Mouse (Mus musculus) embryonic facial prominence, embryonic 12.5 days (tissue): ENCODE measurements at regions not wholly inside any gene's neighbourhood (a gene's known extent, or its start where the extent isn't known, plus 50 kb on each side); places are given as distances from the start of the nearest gene placed in this dataset.

ENCODE experiments used
- ATAC-seq: fragments of 200-750 bp; cut with Nextera tagmentation; 2 replicates; pipeline ENCODE4 v1.8.0; 2017; ENCODE audit not compliant: insufficient number of reproducible peaks, insufficient read depth, low FRiP score, low TSS enrichment
- H3K27ac ChIP-seq: fragments of 300-500 bp; sonication (generic); 2 replicates; pipeline ENCODE4 v1.5.1; 2016; ENCODE audit warnings: mild to moderate bottlenecking
- H3K27me3 ChIP-seq: fragments of 300-500 bp; sonication (generic); 2 replicates; pipeline ENCODE4 v1.6.1; 2016; ENCODE audit warnings: mild to moderate bottlenecking, moderate library complexity
- H3K36me3 ChIP-seq: fragments of 300-500 bp; sonication (generic); 2 replicates; pipeline ENCODE4 v1.6.1; 2016; ENCODE audit warnings: mild to moderate bottlenecking
- H3K4me1 ChIP-seq: fragments of 300-500 bp; sonication (generic); 2 replicates; pipeline ENCODE4 v1.6.1; 2016
- H3K4me2 ChIP-seq: fragments of 300-500 bp; sonication (generic); replicated peaks from 2 replicates; pipeline ENCODE4 v1.6.1; 2016; ENCODE audit warnings: mild to moderate bottlenecking, moderate library complexity
- H3K4me3 ChIP-seq: fragments of 300-500 bp; sonication (generic); 2 replicates; pipeline ENCODE4 v1.5.1; 2016; ENCODE audit warnings: mild to moderate bottlenecking
- H3K9ac ChIP-seq: fragments of 300-500 bp; sonication (generic); 2 replicates; pipeline ENCODE4 v1.6.1; 2016; ENCODE audit warnings: mild to moderate bottlenecking, moderate library complexity
- H3K9me3 ChIP-seq: fragments of 300-500 bp; sonication (generic); 2 replicates; pipeline ENCODE4 v1.6.1; 2016; ENCODE audit warnings: mild to moderate bottlenecking, moderate library complexity
- WGBS: fragments of 180-500 bp; shearing (Covaris S2); methylation state at CpG from one replicate; pipeline ENCODE4 v1.1.7; 2016; 5-methylcytosine and 5-hydroxymethylcytosine counted together

DNA sequence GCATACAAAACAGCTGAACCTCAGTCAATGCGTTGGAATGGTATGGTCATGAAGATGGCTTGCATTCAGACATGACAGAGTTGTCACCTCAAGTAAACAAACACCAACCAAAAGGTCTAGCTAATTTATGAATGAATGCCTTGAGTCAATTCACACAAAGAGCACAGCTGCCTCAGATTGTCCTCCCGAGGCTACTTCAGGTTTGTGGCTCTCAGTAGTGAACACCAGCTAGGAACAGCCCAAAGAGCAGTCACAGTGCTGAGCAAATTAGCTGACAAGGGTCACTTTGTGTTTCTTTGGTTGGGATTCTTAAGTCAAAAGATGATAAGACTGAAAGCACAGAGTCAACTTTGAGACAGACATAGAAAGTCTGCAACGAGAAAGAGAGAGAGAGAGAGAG lies 68.7 kb upstream of the Peli2 start:
- ATAC-seq = no peak
- Histone ChIP-seq H3K4me1 (peaks cover 8% of the 10 kb centered on the region; the same call in 1 of the 2 replicates), H3K27ac (no peak overlapping the region), H3K9ac (no peak overlapping the region), H3K36me3 (no peaks in the 10 kb centered on the region), H3K4me3 (no peak overlapping the region), H3K9me3 (no peaks in the 10 kb centered on the region), H3K4me2 (no peak overlapping the region), H3K27me3 (no peaks in the 10 kb centered on the region)
- 36% methylated on average over 3 of the region's 3 CpGs for WGBS

GRCm38 (mm10) chr14:48052405-48052804 lies 68.2 kb upstream of the Peli2 start:
- peaks cover 8% of the 10 kb centered on the region; the same call in 1 of the 2 replicates for H3K4me1 ChIP-seq
- H3K9me3 ChIP-seq = no peaks in the 10 kb centered on the region
- no peak overlapping the region for H3K9ac ChIP-seq
- no peaks in the 10 kb centered on the region for H3K36me3 ChIP-seq
- ATAC-seq = no peak
- H3K4me2 ChIP-seq = no peak overlapping the region
- no peak overlapping the region for H3K4me3 ChIP-seq
- WGBS = 36% methylated on average over 7 of the region's 7 CpGs
- no peaks in the 10 kb centered on the region for H3K27me3 ChIP-seq
- H3K27ac ChIP-seq = no peak overlapping the region

DNA sequence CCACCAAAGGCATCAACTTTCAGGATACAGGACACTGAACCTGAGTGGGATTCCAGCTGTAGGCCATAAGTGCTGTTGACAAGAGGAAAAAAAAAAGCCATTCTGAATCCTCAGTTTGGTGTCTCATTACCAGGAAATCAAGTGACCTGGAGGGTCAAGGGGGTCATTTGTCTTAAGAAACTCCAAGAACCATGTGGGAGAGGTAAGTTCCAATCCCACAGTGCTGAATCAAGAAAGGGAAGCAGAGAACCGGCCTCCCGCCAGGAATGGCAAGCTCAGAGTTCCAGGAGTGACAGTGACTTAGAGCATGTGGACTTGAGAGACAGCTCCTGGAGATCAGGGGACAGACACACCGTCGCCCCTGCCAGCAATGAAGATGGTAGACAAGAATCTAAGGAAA lies 67.5 kb upstream of the Peli2 start:
- H3K27me3 ChIP-seq = no peaks in the 10 kb centered on the region
- H3K9me3 ChIP-seq = no peaks in the 10 kb centered on the region
- H3K4me2 ChIP-seq = no peak overlapping the region
- no peak overlapping the region for H3K9ac ChIP-seq
- H3K36me3 ChIP-seq = no peaks in the 10 kb centered on the region
- H3K4me1 ChIP-seq = peaks cover 8% of the 10 kb centered on the region; the same call in 1 of the 2 replicates
- WGBS = 41% methylated on average over 4 of the region's 4 CpGs
- no peak for ATAC-seq
- H3K27ac ChIP-seq = no peak overlapping the region
- no peak overlapping the region for H3K4me3 ChIP-seq

- H3K4me1 ChIP-seq = peaks cover 8% of the 10 kb centered on the region; the same call in 1 of the 2 replicates
- no peak overlapping the region for H3K4me3 ChIP-seq
- no peak for ATAC-seq
- H3K27ac ChIP-seq = no peak overlapping the region
- 78% methylated on average over 3 of the region's 3 CpGs for WGBS
- no peak overlapping the region for H3K4me2 ChIP-seq
- no peaks in the 10 kb centered on the region for H3K27me3 ChIP-seq
- H3K36me3 ChIP-seq = no peaks in the 10 kb centered on the region
- no peak overlapping the region for H3K9ac ChIP-seq
- H3K9me3 ChIP-seq = no peaks in the 10 kb centered on the region
These were observed 65.9 kb upstream of the Peli2 start for GRCm38 (mm10) chr14:48054719-48055118.

DNA sequence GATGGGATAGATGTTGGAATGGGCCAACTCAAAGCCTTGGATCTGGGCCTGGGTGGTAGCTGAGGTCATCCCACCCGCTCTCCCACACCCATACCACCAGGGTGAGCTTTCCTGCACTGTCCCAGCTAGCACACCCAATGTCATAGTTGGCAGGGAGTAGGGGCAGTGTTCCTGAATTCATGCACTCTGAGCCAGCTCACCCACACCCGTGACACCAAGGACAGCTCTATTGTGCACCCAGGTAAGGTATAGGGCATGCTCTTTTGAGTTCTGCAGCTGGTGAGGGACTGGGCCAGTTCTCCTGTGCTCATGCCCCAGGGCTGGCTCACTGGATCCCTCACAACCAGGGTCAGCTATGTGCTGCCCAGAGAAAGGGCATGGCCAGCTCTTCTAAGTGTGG lies 64.8 kb upstream of the Peli2 start:
- H3K9ac ChIP-seq = no peak overlapping the region
- H3K27me3 ChIP-seq = no peaks in the 10 kb centered on the region
- no peak overlapping the region for H3K27ac ChIP-seq
- no peak for ATAC-seq
- no peak overlapping the region for H3K4me2 ChIP-seq
- no peaks in the 10 kb centered on the region for H3K9me3 ChIP-seq
- H3K4me1 ChIP-seq = peaks cover 8% of the 10 kb centered on the region; the same call in 1 of the 2 replicates
- no peak overlapping the region for H3K4me3 ChIP-seq
- 80% methylated on average over 2 of the region's 2 CpGs for WGBS
- no peaks in the 10 kb centered on the region for H3K36me3 ChIP-seq

GRCm38 (mm10) chr14:48058234-48058868 lies 62.3 kb upstream of the Peli2 start:
- Histone ChIP-seq H3K4me2 (no peak overlapping the region), H3K27me3 (no peaks in the 10 kb centered on the region), H3K9me3 (no peaks in the 10 kb centered on the region), H3K9ac (no peak overlapping the region), H3K27ac (no peak overlapping the region), H3K4me1 (peaks cover 3% of the 10 kb centered on the region; the same call in 1 of the 2 replicates), H3K36me3 (no peaks in the 10 kb centered on the region), H3K4me3 (no peak overlapping the region)
- 88% methylated on average over 9 of the region's 9 CpGs for WGBS
- no peak for ATAC-seq

DNA sequence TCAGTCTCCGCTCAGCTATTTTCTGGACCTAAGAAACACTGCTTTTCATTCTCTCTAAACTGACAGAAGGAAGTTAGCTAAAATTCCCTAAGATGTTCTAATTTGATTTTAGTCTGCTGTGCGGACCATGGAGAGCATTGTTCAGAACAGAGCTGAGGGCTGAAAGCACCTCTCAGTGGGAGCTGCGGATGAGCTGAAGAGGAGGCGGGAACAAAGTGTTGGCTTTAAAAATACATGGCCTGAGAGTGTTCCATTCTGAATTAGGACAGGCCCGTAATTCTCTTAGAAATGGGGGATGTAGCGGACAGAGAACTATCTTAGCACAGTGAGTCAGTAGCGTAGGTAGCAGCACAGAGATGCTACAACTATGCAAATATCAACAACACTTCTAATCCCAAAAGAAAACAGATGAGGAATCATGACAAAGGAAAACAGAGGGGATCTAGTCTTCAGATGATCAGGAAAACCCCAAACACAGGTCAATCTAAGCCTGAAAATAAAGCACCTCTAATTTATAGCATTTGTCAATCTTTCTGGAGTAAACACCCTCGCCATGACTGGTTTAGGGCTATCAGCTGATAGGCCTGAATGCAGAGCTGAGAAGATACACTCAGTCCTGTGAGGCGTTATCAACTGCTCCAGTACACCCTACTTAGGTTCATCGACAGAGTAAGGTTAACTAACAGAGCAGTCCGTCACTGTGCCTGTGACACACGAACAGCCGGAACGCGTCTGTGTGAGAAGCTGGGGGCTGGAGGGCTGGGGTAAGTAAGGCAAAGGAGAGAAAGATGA lies 60.8 kb upstream of the Peli2 start:
- Histone ChIP-seq H3K27me3 (no peaks in the 10 kb centered on the region), H3K4me3 (no peak overlapping the region), H3K9me3 (no peaks in the 10 kb centered on the region), H3K4me1 (no peaks in the 10 kb centered on the region), H3K27ac (no peak overlapping the region), H3K9ac (no peak overlapping the region), H3K4me2 (no peak overlapping the region), H3K36me3 (no peaks in the 10 kb centered on the region)
- ATAC-seq = no peak
- 72% methylated on average over 15 of the region's 15 CpGs for WGBS

DNA sequence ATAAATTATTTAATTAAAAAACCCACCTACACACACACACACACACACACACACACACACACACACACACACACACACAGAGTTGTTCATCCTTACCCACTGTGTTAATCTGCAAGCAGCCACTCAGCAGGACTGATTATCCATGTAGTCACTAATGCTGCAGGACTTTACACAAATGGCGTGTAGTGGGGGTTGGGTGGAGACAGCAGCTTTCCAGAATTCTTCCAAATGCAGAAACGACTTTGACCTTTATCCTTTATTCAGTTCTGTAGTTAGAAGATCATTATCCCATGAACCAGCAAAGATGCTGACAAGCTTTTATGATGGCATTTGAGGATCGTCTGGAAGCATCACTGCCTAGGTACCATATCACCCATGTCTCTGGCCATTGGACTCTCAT lies 52.0 kb upstream of the Peli2 start:
- ATAC-seq = no peak
- 0 out of 2 replicates have a peak, but pooled peaks cover 2% of the 10 kb centered on the region for H3K4me1 ChIP-seq
- no peak overlapping the region for H3K4me2 ChIP-seq
- H3K9me3 ChIP-seq = no peaks in the 10 kb centered on the region
- H3K36me3 ChIP-seq = no peaks in the 10 kb centered on the region
- 75% methylated on average over 3 of the region's 3 CpGs for WGBS
- H3K27ac ChIP-seq = no peak overlapping the region
- no peak overlapping the region for H3K4me3 ChIP-seq
- H3K9ac ChIP-seq = no peak overlapping the region
- no peaks in the 10 kb centered on the region for H3K27me3 ChIP-seq
